Mouse (Mus musculus) c-Kit-positive CD71-positive TER-119-positive erythroid progenitor cells, embryonic 14.5 days (primary cell): ENCODE results near the gene Mfn1.

Experiments used
- DNase-seq: peaks from one replicate; pipeline ENCODE4 v3.0.0-alpha.2; 2013; ENCODE audit warnings: low spot score

Gene Mfn1

DNA sequence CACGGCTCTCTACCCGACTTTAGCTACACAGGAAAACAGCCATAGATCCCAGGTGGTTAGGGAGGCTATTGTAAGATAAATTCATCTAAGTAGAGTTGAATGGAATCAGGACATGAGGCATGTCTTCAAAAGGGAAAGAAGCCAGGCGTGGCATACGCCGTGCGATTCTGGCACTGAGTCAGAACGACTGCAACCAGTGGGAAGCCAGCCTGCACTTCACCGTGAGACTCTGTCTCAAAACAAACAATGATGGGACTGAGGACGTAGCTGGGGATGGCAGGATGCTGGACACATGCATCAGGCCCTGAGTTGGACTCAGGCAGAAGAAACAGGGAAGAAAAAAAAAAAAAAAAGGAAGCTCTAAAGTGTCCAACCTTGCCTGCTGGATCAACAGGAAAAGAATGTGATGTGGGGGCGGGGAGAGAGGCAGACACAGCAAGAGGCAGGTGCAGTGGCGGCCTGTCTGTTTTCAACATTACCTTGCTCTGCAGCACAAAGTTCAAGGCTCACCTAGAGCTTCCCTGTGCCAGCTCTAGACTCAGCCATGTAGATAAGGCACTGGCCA, 82.4 kb downstream of the Mfn1 start:
- DNase-seq = no peak

DNA sequence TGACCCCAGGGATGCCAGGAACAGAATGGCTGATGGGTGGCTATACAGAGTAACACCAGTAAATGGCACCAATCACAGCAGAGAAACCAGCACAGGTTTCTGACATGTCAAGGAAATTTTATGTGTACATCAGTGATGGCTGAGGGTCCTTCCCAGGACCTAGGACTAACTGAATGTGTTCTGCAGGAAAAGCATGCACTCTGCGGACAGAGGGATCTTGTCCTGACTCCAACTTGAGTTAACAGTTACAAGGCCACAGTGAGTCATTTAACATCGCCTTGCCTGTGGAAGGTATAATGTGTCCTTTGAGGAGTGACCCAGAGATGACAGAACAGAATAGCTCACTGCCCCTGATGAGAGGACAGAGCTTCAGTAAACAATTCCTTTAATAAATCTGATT, 85.5 kb downstream of the Mfn1 start:
- no peak for DNase-seq

DNA sequence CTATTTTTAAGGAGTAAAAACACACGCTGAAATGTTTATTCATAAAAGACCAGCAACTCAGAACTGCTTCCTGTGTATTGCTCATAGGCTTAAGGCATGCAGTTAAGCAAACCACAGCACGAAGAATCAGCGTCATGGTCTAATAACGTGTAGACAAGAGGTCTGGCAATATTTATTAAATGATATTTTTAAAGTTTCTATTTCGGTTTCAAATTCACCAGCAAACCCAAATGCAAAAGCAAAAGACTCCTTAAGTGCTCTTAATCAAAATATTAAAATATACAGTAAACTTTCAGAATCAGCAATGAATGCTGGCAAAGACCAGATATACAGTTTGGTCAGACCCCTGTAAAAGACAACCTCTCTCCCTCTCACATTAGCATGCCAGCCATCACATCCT, 86.1 kb downstream of the Mfn1 start:
- no peak for DNase-seq

DNA sequence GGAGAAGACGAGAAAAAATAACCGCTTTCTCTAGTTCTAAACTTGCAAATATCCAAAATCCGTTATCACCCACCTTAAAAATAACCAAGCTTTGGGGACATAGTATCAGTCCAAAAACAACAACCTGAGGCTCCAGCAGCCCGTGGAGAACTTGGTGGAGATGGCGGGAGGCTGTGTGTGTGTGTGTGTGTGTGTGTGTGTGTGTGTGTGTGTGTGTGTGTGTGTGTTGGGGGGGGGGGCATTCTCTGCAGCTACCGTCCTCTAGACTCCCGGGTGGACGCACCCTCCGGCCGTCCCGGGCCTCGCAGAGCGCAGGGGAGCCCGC, 86.7 kb downstream of the Mfn1 start:
- DNase-seq = no peak

DNA sequence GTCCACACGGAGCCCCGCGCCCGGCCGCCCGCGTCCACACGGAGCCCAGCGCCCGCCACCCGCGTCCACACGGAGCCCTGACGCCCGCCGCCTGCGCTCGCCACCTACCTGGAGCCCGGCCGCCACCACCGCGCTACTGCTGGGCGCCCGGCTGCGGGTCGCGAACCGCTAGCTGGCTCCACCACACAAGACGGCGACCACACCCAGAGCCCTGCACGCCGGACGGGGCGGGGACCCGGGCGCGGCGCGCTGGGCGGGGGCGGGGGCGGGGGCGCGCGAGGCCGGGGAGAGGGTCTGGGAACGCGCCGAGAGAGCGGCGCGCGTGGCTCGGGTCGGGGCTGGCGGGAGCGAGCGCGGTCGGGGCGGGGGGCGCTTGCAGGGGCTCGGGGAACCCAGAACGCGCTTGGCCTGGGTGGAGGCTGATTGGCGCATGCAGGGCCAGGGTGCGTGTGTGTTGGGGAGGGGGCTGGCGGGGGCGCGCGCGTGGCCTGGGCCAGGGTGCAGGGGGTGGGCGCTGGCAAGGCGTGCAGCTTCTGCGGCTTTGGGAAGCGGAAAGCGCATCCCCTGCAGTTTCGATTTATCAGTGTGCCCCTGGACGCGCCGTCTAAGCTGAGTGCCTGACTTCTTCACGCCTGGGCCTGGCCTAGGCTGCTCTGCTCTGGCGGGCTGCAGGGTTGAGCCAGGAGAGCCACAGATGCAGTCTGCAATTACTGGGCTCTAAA, 87.2 kb downstream of the Mfn1 start, which contains the start of gene Gnb4:
Gnb4 (minus strand) TSS at position 255 of the 722 bp plus-strand sequence.
- DNase-seq = no peak

DNA sequence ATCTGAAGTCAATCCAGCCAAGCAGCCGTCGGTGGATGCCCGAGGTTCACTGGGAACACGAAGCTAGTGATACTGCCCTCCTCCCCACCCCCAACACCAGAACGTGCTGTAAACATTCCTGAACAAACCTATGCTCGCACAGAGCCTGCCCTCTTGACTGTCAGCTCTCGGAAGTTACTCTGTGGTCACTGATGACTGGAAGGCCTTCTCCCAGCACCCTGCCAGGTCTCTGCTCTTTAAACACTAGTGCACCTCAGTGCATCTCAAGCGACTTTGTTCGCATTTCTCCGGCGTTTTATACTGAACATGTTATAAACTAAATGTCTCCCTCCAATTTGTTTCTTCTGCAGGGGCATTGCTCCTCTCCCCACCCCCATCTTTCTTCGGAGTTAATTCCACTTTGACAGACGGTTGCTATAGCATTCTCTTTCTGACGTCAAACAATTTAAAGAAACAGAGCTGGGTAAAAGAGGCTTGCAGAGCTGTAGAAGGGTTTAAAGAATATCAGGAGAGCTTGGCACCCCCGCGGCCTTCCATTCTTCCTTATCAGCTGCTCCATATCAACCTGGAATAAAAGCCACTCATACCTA, 87.9 kb downstream of the Mfn1 start:
- DNase-seq = no peak

DNA sequence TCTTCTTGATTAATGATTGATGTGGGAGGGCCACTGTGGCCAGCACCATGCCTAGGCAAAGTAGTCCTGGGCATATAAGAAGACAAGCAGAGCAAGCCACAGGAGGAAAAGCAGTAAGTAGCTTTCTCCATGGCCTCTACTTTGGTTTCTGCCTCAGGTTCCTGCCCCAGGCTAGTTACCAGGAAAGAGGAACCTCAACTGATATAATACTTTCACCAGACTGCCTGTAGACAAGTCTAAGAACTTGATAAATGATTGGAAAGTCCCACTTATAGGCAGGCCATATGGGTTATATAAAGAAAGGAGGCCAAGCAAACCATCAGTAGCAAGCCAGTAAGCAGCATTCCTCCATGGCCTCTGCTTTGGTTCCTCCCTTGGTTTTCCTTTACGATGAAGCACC, 92.4 kb downstream of the Mfn1 start:
- no peak for DNase-seq

DNA sequence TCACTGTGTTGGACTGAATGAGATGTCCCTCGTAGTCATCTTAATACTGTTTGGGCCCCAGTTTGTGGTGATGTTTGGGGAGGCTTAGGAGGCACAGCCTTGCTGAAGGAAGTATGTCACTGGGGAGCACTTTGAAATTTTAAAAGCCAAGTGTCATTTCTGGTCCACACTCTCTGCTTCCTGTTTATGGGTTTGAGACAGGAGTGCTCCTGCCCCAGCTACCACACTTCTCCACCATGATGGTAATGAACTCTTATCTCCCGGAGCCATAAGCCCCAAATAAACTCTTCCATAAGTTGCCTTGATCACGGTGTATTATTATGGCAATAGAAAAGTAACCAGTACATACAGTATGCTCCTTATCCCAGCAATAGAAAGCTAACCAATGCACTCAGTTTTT, 92.8 kb downstream of the Mfn1 start:
- no peak for DNase-seq

DNA sequence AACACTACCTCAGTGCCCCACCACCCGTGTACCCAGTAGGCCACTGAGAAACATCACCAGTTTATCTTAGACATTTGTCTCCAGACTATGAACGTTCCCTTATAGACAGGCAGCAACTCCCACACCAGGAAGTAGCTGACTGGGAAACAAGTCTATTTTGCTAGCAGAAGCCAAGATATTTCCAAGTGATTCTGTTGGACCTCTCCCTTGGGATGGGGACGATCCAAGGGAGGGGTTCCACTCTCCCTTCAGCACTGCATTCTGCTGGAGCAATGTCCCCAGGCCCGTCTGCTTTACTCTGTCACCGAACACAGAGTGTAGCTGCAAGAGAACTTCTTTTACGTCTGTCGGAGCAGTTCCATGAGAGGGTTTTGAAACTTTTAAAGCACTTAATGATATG, 98.9 kb downstream of the Mfn1 start:
- no peak for DNase-seq
